Mouse (Mus musculus): ENCODE data around the gene Nav2.

Gene Nav2

DNA sequence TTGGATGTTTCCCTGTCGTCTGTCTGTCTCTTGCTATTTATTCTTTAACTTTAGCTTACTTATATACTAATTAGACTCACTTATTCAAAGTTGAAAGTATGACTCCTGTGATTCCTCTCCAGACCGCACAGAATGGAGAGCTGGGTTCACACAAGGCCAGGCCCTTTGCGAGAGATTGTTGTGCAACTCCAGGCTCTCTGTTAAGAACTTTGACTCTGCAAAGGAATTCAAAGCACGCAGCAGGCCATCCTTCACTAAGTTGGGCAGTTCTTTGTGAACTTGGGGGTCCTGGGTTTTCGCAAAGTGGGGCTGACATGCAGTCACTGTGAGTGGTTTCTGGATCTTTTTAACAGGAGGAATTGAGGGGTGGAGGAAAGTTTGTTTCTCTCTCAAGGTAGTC lies 95.9 kb downstream of the Nav2 start:
- DNase-seq (ENCODE audit: low spot score in 2 of 2): no peak

DNA sequence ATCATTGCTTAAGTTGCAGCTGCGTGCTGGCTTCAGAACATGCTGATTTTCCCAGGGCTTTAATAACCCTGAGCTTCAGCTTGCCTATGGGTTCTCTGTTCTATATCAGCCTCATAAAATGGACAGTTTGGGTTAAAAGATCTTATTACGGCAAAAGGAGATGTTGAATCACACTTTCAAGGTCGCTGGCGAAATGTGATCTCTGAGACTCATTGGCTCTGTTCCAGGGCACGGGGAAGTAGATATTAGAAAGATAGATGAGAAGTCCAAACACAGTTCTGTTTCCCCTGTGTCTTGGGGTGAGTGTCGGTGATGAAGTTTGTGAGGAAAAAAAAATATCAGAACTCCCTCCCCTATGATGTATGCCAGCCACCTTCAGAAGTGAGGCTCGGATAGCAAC lies 98.4 kb downstream of the Nav2 start:
- no peak for DNase-seq (ENCODE audit: low spot score in 2 of 2)

- no peak for DNase-seq (ENCODE audit: low spot score in 2 of 2)
These were observed 102.2 kb downstream of the Nav2 start for GRCm38 (mm10) chr7:49010739-49011138.

DNA sequence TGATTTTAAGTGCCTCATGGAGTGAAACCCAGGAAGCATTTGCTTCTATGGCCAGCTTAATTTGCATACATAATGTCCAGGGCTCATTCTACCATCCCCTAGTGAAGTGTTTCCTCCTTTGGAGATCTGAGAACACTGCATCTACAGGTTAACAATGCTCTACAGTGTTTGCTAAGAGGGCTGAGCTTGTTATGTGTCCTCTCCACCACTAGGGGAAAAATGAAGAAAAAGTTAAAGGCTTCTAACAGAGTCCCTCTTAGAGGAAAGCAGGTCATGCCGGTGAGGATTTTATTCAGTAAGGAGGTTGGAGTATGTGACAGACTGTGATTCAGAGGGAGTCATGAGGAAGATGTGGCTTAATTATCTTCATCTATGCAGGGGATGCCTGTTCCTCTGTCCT lies 103.5 kb downstream of the Nav2 start:
- no peak for DNase-seq (ENCODE audit: low spot score in 2 of 2)

- DNase-seq (ENCODE audit: low spot score in 2 of 2): no peak
These were observed 106.0 kb downstream of the Nav2 start for GRCm38 (mm10) chr7:49014480-49014879.

DNA sequence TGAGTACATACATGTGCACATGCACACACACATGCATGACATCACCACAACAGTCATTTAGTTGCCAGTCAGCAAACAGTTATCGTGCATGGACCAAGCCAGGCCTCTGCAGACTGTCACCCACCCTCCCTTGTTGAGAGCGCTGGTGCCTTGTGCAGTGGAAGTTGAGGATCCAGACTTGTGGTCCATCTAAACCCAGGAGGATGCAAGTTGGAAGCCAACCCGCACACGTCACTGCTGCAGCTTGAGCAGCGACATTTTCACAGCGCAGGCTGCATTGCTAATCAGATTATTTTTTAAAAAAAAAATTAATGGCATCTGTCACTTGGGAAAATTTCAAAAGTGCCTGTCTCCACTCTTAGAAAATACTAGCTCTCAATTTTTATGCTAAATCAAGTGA lies 106.8 kb downstream of the Nav2 start:
- DNase-seq (ENCODE audit: low spot score in 2 of 2): no peak

DNA sequence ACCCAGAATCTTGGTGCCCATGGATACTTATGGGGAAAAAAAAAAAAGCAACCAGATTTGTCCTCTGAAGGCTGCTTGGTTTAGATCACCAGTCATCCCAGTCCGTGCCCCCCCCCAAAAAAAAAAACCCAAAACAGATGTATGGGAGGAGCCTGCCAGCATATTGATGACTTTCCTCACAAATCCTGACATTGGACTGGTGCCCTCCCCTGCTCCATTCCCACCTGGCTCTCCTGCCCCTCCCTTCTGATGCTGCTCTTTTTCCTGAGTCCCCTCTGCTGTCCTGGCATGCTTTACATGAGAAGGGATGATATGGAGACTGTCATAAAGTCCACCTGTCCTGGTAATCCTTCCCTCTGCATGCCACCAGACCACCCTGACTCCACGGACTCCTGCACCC lies 107.6 kb downstream of the Nav2 start:
- DNase-seq (ENCODE audit: low spot score in 2 of 2): no peak

- DNase-seq (ENCODE audit: low spot score in 2 of 2): no peak
These were observed 109.3 kb downstream of the Nav2 start for GRCm38 (mm10) chr7:49017794-49018193.

DNA sequence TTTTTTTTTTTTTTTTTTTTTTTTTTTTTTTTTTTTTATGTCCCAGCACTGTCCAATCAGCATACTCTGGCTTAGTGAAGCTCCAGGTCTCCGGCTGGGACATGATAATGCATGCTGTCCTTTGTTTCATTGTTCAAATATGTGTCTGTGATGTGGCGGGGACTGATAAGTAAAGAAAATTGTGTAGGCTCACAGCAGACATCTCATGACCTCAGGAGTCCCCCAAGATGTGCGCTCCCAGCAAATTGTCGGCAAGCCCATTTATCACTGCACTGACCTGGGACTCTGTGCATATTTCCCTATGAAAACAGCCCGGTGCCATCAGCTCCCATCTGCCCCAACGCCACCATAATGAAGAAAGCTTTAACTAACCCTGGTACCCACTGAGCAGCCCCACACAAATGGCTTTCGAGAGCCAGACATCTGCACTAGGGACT lies 110.0 kb downstream of the Nav2 start:
- no peak for DNase-seq (ENCODE audit: low spot score in 2 of 2)

DNA sequence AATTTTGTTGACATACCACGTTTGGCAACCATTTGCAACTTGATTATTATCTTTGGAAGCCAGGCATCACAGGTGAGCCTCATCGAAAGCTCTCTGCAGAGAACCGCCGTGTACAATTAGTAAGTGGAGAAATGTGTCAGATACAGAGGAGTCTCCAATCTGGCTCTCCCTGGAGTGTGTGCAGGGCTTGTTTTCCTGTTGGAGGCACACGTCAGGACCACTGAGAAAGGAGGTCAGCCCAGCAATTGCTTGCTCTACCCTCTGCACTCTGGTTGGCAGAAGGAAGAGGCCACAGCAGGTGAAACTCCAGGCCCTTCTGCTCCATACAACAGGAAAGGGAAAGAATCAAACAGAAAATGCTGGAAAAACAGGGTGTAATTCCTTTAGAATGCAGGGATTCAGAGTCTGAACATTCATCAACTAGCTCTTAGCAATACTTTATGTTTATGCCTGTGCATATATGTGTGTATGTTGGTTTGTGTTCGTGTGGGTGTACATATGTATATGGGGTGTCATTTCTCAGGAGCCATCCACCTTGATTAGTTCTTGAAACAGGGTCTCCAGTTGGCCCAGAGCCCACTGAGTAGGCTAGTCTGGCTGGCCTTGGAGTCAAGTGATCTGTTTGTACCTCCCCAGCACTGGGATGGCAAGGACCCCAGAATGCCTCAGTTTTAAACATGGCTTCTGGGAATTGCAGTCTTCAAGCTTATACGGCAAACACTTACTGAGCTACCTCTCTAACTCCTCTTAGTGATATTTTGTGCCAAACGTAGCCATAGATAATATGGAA lies 116.7 kb downstream of the Nav2 start:
- DNase-seq (ENCODE audit: low spot score in 2 of 2): no peak

GRCm38 (mm10) chr7:49025991-49026390 lies 117.5 kb downstream of the Nav2 start:
- DNase-seq (ENCODE audit: low spot score in 2 of 2): no peak

GRCm38 (mm10) chr7:49026466-49026865 lies 118.0 kb downstream of the Nav2 start:
- DNase-seq (ENCODE audit: low spot score in 2 of 2): no peak

- no peak for DNase-seq (ENCODE audit: low spot score in 2 of 2)
These were observed 120.9 kb downstream of the Nav2 start for GRCm38 (mm10) chr7:49029282-49030012.

GRCm38 (mm10) chr7:49032216-49032615 lies 123.7 kb downstream of the Nav2 start:
- DNase-seq (ENCODE audit: low spot score in 2 of 2): no peak

- DNase-seq (ENCODE audit: low spot score in 2 of 2): no peak
These were observed 125.7 kb downstream of the Nav2 start for GRCm38 (mm10) chr7:49034253-49034652.

DNA sequence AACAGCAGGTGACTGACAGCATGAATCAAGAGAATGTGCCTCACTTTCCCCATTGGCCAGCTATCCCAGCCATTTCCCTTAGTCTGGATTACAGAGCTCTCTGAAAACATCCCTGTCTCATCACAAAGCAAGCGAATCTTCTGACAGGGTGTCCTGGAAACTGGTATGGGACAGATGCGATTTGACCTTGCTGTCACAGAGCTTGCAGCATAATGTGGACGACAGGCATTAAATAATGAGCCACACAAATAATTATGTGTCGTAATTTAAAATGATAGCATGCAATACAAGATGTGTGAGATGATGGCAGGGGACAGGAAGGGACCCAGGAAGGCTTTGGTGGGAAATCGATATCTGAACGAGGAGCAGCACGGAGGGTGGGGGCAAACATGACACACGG lies 131.6 kb downstream of the Nav2 start:
- DNase-seq (ENCODE audit: low spot score in 2 of 2): no peak

DNA sequence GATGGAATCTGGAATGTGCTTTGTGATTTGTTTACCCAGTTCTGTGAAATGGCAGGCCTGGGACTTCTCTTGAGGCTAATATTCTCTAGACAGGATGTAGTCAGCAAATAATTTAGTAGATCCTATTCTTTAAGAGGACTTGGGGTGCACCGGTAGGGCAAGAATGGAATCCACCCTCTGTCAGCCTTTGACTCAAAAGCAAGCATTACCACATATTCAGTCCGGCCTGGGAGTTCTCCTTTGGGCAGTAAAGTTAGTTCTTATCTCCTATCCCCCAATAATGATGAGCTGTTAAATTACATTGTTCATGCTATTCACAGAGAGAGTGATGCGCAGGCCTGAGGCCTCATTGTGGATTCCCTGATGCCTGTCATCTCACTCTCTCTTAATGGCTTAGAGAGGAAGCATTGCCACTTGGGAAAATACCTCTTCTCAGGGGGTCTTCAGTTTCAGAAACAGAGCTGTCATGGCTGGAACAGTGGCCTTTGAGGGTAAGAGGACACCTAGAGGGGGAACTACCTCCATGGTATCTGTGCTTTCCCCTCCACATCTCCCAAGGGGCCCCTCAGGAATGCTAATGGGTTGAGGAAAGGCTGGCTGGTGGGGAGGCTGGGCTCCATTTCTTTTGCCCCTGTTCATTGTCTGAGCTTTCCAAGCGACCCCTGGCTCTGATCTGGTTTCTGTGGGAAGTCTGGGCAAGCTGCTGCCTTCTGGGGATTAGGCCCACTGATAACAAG lies 133.0 kb downstream of the Nav2 start:
- no peak for DNase-seq (ENCODE audit: low spot score in 2 of 2)

- no peak for DNase-seq (ENCODE audit: low spot score in 2 of 2)
These were observed 137.2 kb downstream of the Nav2 start for GRCm38 (mm10) chr7:49045499-49046346.

DNA sequence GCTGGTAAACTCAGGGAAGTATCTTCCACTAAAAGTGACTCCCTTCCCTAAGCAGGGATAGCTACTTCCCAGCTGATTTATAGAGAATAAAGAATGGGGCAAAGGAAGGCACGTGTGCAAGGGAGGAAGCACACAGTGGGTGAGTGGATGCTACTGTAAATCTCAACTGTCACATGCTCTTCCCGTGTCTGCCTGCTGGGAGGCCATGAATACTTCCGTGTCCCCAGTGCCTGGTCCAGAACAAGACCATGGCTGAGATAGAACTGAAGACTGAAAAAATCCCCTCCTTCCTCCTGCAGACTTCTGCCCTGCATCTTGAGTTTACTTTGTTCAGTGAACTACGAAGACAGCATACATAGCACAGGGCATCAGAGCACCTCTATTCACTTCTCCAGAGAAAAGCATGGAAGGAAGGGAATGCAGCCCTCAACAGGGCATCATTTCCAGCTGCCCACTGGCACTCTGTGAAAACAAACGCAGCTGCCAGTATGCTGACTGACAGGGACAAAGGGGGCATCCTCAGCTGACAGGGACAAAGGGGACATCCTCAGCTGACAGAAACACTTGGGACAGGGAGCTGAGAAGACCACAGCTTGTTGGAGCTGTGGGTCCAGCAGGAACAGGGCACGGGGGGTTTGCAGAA lies 138.0 kb downstream of the Nav2 start:
- no peak for DNase-seq (ENCODE audit: low spot score in 2 of 2)

DNA sequence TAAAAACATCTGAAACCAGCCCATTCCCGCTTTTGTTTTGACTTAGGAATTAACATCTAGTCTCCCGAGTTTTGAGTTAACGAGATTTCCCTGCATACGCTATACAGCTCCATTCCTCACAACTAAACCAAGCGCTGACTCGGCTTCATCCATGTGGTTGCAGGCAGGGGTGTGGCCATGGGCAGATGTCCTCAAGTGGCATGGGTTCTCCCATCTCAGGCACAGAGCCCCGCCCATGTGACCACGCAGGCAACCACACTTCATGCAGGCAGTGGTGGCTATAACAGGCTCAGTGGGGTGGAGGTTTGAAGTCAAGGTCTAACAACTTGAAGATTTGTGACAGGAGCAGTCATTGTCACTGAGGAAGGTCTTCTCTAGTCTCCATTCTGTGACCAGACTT lies 138.8 kb downstream of the Nav2 start:
- DNase-seq (ENCODE audit: low spot score in 2 of 2): no peak

All from urinary bladder, postnatal 36 days (tissue).